Mouse (Mus musculus) liver, postnatal 0 days (tissue): ENCODE data around the gene Vdr.

Source experiments
- CTCF ChIP-seq: sonication (generic); IDR thresholded peaks from 2 replicates; pipeline ENCODE4 v1.5.1; 2016; ENCODE audit warnings: antibody characterized with exemption, low read depth
- EP300 ChIP-seq: IDR thresholded peaks from 2 replicates; pipeline ENCODE4 v1.6.1; 2016; ENCODE audit warnings: antibody characterized with exemption, low read depth, mild to moderate bottlenecking

DNA sequence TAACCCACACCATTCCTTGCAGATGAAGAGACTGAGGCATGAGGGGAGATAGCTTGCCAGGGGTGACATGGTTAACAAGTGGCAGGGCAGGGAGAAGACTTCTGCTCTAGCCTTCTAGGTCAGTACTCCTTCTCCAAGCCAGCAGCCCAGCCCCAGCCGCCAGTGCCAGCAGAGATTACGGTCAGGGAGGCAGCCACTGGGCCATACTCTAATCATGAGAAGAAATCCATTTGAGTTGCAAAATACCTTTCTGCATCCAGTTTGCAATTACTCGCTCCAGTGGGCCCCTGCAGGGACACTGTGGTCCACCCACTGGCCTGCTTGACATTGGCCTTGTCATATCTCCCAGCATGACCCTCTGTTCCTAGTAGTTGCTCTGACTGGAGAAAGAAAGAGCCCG, 72.0 kb downstream of the Vdr start:
- TF ChIP-seq CTCF (no peak), EP300 (no peak)
